Comparison of ENCODE assay signal across 8 mouse cellular contexts in genomic region chr19:44723611-44724440, GRCm38 (mm10). TPM values are rescaled to one million over a fixed set of nuclear protein-coding genes. Genes with fewer than 3 reads are reported as not detected.
DNase-seq lines count a peak whose midpoint lies in the region; ATAC-seq and TF ChIP-seq lines count a peak whose summit lies in the region.

No protein-coding gene starts in this region.

- H3K4me2 ChIP-seq in lung, embryonic 14.5 days: peak overlapping the region; percentile 61
- H3K4me2 ChIP-seq in forebrain, embryonic 11.5 days (ENCODE audit: low read depth, low read length, severe bottlenecking): peak overlapping the region; percentile 44
- H3K4me2 ChIP-seq in kidney, postnatal 0 days (ENCODE audit: low read length): peak overlapping the region; percentile 44
- peak overlapping the region; percentile 56 for H3K4me2 ChIP-seq in neural tube, embryonic 12.5 days (replicated peaks)

- TF ChIP-seq CTCF in lung, embryonic 14.5 days (IDR thresholded peaks at IDR 0.05; ENCODE audit: low read depth): no peak
- no peak for TF ChIP-seq CTCF in kidney, postnatal 0 days (IDR thresholded peaks at IDR 0.05; ENCODE audit: low read depth)

- H3K9ac ChIP-seq in lung, embryonic 14.5 days: 0 out of 2 replicates have a peak overlapping the region, but pooled peaks have one; percentile 13
- no peak overlapping the region; the same call in 1 of the 2 replicates for H3K9ac ChIP-seq in forebrain, embryonic 11.5 days (ENCODE audit: low read length)
- no peak overlapping the region for H3K9ac ChIP-seq in kidney, postnatal 0 days (ENCODE audit: low read depth, low read length)
- 0 out of 2 replicates have a peak overlapping the region, but pooled peaks have one; percentile 14 for H3K9ac ChIP-seq in neural tube, embryonic 12.5 days

- H3K27ac ChIP-seq in lung, embryonic 14.5 days (ENCODE audit: low read depth): no peak overlapping the region
- no peak overlapping the region for H3K27ac ChIP-seq in forebrain, embryonic 11.5 days (ENCODE audit: low read depth, low read length)
- no peak overlapping the region for H3K27ac ChIP-seq in kidney, postnatal 0 days
- H3K27ac ChIP-seq in neural tube, embryonic 12.5 days: no peak overlapping the region

- no peaks in the 10 kb centered on the region for H3K36me3 ChIP-seq in lung, embryonic 14.5 days (ENCODE audit: insufficient read depth)
- H3K36me3 ChIP-seq in forebrain, embryonic 11.5 days (ENCODE audit: control insufficient read depth, insufficient read depth, low read length): no peaks in the 10 kb centered on the region
- no peaks in the 10 kb centered on the region for H3K36me3 ChIP-seq in kidney, postnatal 0 days (ENCODE audit: insufficient read depth, low read length)
- H3K36me3 ChIP-seq in neural tube, embryonic 12.5 days: no peaks in the 10 kb centered on the region

- H3K4me3 ChIP-seq in lung, embryonic 14.5 days (ENCODE audit: low read depth, low read length): peak overlapping the region; percentile 28
- peak overlapping the region; percentile 20 for H3K4me3 ChIP-seq in forebrain, embryonic 11.5 days (ENCODE audit: low read depth, low read length)
- peak overlapping the region; percentile 21; the same call in 1 of the 2 replicates for H3K4me3 ChIP-seq in kidney, postnatal 0 days (replicated peaks; ENCODE audit: low read depth, low read length)
- 0 out of 2 replicates have a peak overlapping the region, but pooled peaks have one; percentile 12 for H3K4me3 ChIP-seq in neural tube, embryonic 12.5 days

- H3K4me1 ChIP-seq in lung, embryonic 14.5 days (ENCODE audit: insufficient read depth): no peaks in the 10 kb centered on the region; the same call in 1 of the 2 replicates
- peaks cover 17% of the 10 kb centered on the region; the same call in 1 of the 2 replicates for H3K4me1 ChIP-seq in forebrain, embryonic 11.5 days (replicated peaks; ENCODE audit: control insufficient read depth, insufficient read depth, low read length)
- H3K4me1 ChIP-seq in kidney, postnatal 0 days (replicated peaks; ENCODE audit: insufficient read depth, low read length): peaks cover 15% of the 10 kb centered on the region
- H3K4me1 ChIP-seq in neural tube, embryonic 12.5 days: peaks cover 33% of the 10 kb centered on the region

- 2% methylated on average over 36 of the region's 36 CpGs for WGBS in lung, embryonic 14.5 days
- under 1% methylated on average over 36 of the region's 36 CpGs for WGBS in forebrain, embryonic 11.5 days
- WGBS in kidney, postnatal 0 days: 3% methylated on average over 36 of the region's 36 CpGs
- under 1% methylated on average over 36 of the region's 36 CpGs for WGBS in neural tube, embryonic 12.5 days

- H3K27me3 ChIP-seq in lung, embryonic 14.5 days (ENCODE audit: insufficient read depth, low read length): peaks cover 75% of the 10 kb centered on the region
- peaks cover 66% of the 10 kb centered on the region for H3K27me3 ChIP-seq in forebrain, embryonic 11.5 days (ENCODE audit: control insufficient read depth, insufficient read depth, low read length)
- peaks cover 12% of the 10 kb centered on the region; the same call in 1 of the 2 replicates for H3K27me3 ChIP-seq in kidney, postnatal 0 days (ENCODE audit: insufficient read depth, low read length)
- peaks cover 80% of the 10 kb centered on the region for H3K27me3 ChIP-seq in neural tube, embryonic 12.5 days (replicated peaks)

- no peaks in the 10 kb centered on the region for H3K9me3 ChIP-seq in lung, embryonic 14.5 days (ENCODE audit: low read depth, low read length)
- H3K9me3 ChIP-seq in forebrain, embryonic 11.5 days (ENCODE audit: control insufficient read depth, low read length): no peaks in the 10 kb centered on the region
- H3K9me3 ChIP-seq in kidney, postnatal 0 days (replicated peaks; ENCODE audit: low read length): no peaks in the 10 kb centered on the region
- no peaks in the 10 kb centered on the region for H3K9me3 ChIP-seq in neural tube, embryonic 12.5 days

- peak; percentile 37 for DNase-seq in lung, embryonic 14.5 days
- DNase-seq in lung, postnatal 4 days: no peak
- peak; percentile 58 for DNase-seq in forebrain, embryonic 11.5 days (ENCODE audit: low spot score)
- peak; percentile 50 for DNase-seq in kidney, postnatal 0 days (ENCODE audit: low spot score)
- no peak for DNase-seq in layer of hippocampus, adult 18-20 months (ENCODE audit: low spot score in 2 of 2)
- DNase-seq in natural killer cell, adult 2 months (ENCODE audit: low spot score in 2 of 2): no peak
- DNase-seq in cerebellum, adult 18-20 months: no peak

- peak; percentile 36; the same call in 1 of the 2 replicates for ATAC-seq in lung, embryonic 14.5 days (ENCODE audit: insufficient read depth)
- no peak for ATAC-seq in forebrain, embryonic 11.5 days (replicated peaks; ENCODE audit: low FRiP score)
- peak; percentile 34 for ATAC-seq in kidney, postnatal 0 days (replicated peaks; ENCODE audit: low FRiP score, low read depth)
- no peak for ATAC-seq in neural tube, embryonic 12.5 days (ENCODE audit: low FRiP score, low read depth)

RNA-seq across cellular contexts. Expression of gene Pax2, which starts 32.0 kb away (rescaled TPM):
- polyA plus RNA-seq in lung, embryonic 14.5 days (2014; fragmentation: Nextera tagmentation; extraction: Ambion mirVana): 0.07 TPM in 1 of 2 replicates, not detected in the other
- polyA plus RNA-seq in forebrain, embryonic 11.5 days (2014; fragmentation: Nextera tagmentation; extraction: Ambion mirVana): 0.20 and 0.39 TPM in 2 replicates
- 27.4 and 29.6 TPM in 2 replicates for polyA plus RNA-seq in kidney, postnatal 0 days (2015; fragmentation: Nextera tagmentation; extraction: Ambion mirVana)
- polyA plus RNA-seq in neural tube, embryonic 12.5 days (2016; fragmentation: Nextera tagmentation; extraction: Ambion mirVana): 21.9 and 23.3 TPM in 2 replicates
- under 1 TPM; 0.48 to 0.50 TPM for total RNA-seq in layer of hippocampus, adult 18-20 months (2021)

Comparison
In these comparisons a context has a peak if more than half of its experiments do, and no peak if none do; other contexts are left out.
1. DNase-seq: peak in lung, embryonic 14.5 days (single experiment), forebrain, embryonic 11.5 days (single experiment) and kidney, postnatal 0 days (single experiment); none in lung, postnatal 4 days (0 of 2), layer of hippocampus, adult 18-20 months (0 of 2), natural killer cell, adult 2 months (0 of 2) and cerebellum, adult 18-20 months (0 of 2).
2. ATAC-seq: peak in lung, embryonic 14.5 days (single experiment) and kidney, postnatal 0 days (single experiment); none in forebrain, embryonic 11.5 days (single experiment) and neural tube, embryonic 12.5 days (single experiment).
3. H3K9ac ChIP-seq: peak in lung, embryonic 14.5 days (single experiment) and neural tube, embryonic 12.5 days (single experiment); none in forebrain, embryonic 11.5 days (single experiment) and kidney, postnatal 0 days (single experiment).
4. RNA of gene Pax2, which starts 32.0 kb away (polyA plus RNA-seq): 27.4 to 29.6 TPM in kidney, postnatal 0 days and 21.9 to 23.3 TPM in neural tube, embryonic 12.5 days; 0.20 to 0.39 TPM in forebrain, embryonic 11.5 days and 0.07 TPM in lung, embryonic 14.5 days; every median in the first group is over 10 times any median in the second.
5. Peak in every context shown above with its lines, with median percentiles within 50 percentile points of each other: H3K4me2 ChIP-seq and H3K4me3 ChIP-seq.